Mouse (Mus musculus): ENCODE measurements at regions not wholly inside any gene's neighbourhood (a gene's known extent, or its start where the extent isn't known, plus 50 kb on each side); places are given as distances from the start of the nearest gene placed in this dataset.

- no peak overlapping the region for H3K4me2 ChIP-seq
- no peaks in the 10 kb centered on the region for H3K27me3 ChIP-seq
- no peaks in the 10 kb centered on the region for H3K9me3 ChIP-seq (replicated peaks)
- H3K4me1 ChIP-seq: peaks cover 7% of the 10 kb centered on the region; the same call in 1 of the 2 replicates
- H3K9ac ChIP-seq: no peak overlapping the region
- H3K27ac ChIP-seq: no peak overlapping the region
- H3K36me3 ChIP-seq: no peaks in the 10 kb centered on the region
- ATAC-seq (replicated peaks; ENCODE audit: low FRiP score): no peak
- 57% methylated on average over 6 of the region's 6 CpGs for WGBS
- no peak overlapping the region for H3K4me3 ChIP-seq (replicated peaks)
Observed at GRCm38 (mm10) chr8:117852521-117852920, 50.8 kb upstream of the Mphosph6 start.

All from kidney, embryonic 15.5 days (tissue).